Mouse (Mus musculus): ENCODE data around the gene Myo6. TPM values are rescaled to one million over a fixed set of nuclear protein-coding genes. Genes with fewer than 3 reads are reported as not detected.
"Not testable (repeated sequence)": the region's sequence is repeated elsewhere in the genome, so short reads cannot be mapped to it uniquely, and the experiment has no call there.

Myo6 gene
- total RNA-seq, 2 experiments from 2014 or later, result 0.38 to 0.51 TPM

- no peak for ATAC-seq (replicated peaks; ENCODE audit: low FRiP score, poor library complexity, severe bottlenecking)
Observed at GRCm38 (mm10) chr9:80282426-80282825, 117.6 kb downstream of the Myo6 start.

DNA sequence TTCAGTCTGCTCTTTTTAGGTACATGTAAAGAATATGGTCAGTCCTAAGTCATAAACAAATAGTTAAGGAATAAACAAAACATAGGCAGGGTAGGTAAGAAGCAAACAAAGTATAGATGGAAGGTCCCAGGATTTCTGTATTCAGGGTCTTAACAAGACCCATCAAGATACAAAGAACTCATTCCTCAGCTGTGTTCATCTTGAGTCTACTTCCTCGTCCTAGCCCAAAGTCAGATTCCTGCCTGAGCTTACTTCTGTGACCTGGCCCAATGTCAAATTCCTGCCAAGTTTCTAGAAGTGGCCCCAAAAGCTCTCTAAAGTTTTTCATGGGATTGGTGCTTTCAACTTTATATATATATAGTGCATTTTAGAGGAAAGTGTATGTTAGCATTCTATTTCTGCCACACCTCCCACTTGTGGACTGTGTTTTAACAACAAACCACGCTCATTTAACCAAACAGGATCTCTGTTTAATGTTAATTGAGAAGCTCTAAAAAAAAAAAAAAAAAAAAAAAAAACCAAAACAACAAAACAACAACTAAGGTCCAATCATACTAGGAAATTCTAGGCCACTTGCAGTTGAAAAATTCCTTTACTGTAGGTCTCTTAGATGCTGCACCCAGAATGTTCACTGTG lies 119.8 kb downstream of the Myo6 start:
- no peak for ATAC-seq (replicated peaks; ENCODE audit: low FRiP score, poor library complexity, severe bottlenecking)

- ATAC-seq (replicated peaks; ENCODE audit: low FRiP score, poor library complexity, severe bottlenecking), result no peak
Observed at GRCm38 (mm10) chr9:80286845-80287244, 122.0 kb downstream of the Myo6 start.

GRCm38 (mm10) chr9:80293056-80293584 lies 128.3 kb downstream of the Myo6 start:
- no peak for ATAC-seq (replicated peaks; ENCODE audit: low FRiP score, poor library complexity, severe bottlenecking)

GRCm38 (mm10) chr9:80296086-80296485 lies 131.3 kb downstream of the Myo6 start:
- no peak for ATAC-seq (replicated peaks; ENCODE audit: low FRiP score, poor library complexity, severe bottlenecking)

DNA sequence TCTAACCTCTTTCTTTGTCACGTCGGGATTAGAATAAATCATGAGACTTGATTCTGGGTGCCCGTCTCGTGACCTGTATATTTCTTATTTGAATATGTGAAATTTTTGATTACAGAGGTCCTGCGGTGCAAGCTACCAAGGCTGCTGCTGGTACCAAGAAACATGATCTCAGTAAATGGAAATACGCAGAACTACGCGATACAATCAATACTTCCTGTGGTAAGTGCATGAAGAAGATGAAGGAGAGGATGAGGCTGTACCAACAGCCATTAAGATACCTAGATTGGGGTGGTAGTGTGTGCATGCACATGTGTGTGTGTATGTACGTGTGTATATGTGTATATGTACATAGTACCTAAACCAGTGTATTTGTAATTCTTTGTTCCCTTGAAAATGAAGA lies 134.2 kb downstream of the Myo6 start:
- ATAC-seq (replicated peaks; ENCODE audit: low FRiP score, poor library complexity, severe bottlenecking), result no peak

- ATAC-seq (replicated peaks; ENCODE audit: low FRiP score, poor library complexity, severe bottlenecking), result no peak
Observed at GRCm38 (mm10) chr9:80303518-80303917, 138.7 kb downstream of the Myo6 start.

DNA sequence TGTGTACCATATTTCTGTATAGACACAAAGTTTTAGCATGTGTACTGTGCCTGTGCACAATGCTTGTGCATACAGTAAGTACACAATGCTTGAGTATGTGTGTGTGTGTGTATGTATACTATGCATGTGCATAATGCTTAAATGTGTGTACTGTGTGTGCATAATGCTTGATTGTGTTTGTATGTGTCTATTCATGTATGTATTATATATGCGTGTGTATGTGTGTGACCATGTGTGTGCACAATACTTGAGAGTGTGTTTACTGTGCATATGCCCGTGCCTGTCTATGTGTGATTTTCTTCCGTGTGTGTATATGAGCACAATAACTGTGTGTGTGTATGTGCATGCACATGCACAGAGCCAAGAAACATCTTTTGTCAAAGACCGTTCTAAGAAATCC lies 141.6 kb downstream of the Myo6 start:
- ATAC-seq (replicated peaks; ENCODE audit: low FRiP score, poor library complexity, severe bottlenecking), result no peak

DNA sequence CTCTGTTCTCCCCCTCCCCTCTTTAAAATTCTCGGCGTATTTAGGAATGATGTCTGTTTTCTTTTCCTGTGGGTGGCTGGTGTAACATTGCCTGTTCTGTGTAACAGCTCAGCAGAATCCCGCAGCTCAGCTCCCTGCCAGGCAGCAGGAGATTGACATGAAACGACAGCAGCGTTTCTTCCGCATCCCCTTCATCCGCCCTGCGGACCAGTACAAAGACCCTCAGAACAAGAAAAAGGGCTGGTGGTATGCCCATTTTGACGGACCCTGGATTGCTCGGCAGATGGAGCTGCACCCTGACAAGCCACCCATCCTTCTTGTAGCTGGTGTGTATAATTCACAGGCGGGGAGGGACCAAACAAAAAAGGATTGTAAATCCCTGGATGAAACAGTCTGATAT lies 142.0 kb downstream of the Myo6 start:
- no peak for ATAC-seq (replicated peaks; ENCODE audit: low FRiP score, poor library complexity, severe bottlenecking)

- ATAC-seq (replicated peaks; ENCODE audit: low FRiP score, poor library complexity, severe bottlenecking), result no peak
Observed at GRCm38 (mm10) chr9:80307629-80308028, 142.8 kb downstream of the Myo6 start.

GRCm38 (mm10) chr9:80313610-80314009 lies 148.8 kb downstream of the Myo6 start:
- no peak for ATAC-seq (replicated peaks; ENCODE audit: low FRiP score, poor library complexity, severe bottlenecking)

DNA sequence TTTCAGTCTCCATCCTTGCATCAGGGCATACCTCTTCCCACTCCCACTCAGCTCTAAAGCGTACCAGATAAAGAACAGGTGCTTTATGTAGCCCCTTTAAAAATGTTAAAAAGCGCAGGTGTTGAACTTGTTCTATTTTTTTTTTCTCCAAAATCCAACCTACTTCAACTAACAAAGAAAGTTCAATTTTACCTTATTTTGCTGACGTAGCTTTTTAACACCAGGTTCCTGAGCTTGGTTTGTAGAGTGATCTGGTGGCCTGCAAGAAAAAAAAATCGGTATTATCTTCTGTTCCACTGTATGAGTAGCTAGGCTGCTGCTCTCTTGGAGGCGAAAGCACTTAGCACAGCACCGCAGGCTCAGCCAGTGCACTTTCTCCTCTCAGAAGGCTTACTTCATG lies 151.1 kb downstream of the Myo6 start:
- no peak for ATAC-seq (replicated peaks; ENCODE audit: low FRiP score, poor library complexity, severe bottlenecking)

- no peak for ATAC-seq (replicated peaks; ENCODE audit: low FRiP score, poor library complexity, severe bottlenecking)
Observed at GRCm38 (mm10) chr9:80318027-80318426, 153.2 kb downstream of the Myo6 start.

DNA sequence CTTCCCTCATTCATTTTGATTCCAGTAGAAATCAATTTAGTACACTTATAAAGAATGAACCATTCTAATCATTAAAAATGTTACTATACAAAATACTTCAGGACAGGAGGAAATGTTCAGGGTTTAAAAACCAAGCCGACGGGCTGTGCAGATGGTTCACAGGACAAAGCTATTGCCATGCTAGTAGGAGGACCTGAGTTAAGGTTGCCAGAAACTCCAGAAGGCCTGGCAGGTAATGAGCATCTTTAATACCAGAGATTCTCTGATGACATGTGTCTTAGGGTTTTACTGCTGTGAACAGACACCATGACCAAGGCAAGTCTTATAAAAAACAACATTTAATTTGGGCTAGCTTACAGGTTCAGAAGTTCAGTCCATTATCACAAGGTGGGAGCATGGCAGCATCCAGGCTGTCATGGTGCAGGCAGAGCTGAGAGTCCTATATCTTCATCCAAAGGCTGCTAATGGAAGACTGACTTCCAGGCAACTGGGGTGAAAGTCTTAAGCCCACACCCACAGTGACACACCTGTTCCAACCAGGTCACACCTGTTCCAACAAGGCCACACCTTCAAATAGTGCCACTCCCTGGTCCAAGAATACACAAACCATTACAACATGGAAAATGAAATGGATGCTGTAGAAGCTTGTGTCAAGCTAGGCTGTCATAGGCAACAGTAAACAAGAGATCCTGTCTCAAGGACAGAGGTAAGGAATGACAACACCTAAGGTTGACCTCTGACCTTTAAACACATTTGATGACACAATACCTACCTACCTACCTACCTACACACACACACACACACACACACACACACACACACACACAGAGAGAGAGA lies 156.4 kb downstream of the Myo6 start:
- not testable (repeated sequence) for ATAC-seq (replicated peaks; ENCODE audit: low FRiP score, poor library complexity, severe bottlenecking)

DNA sequence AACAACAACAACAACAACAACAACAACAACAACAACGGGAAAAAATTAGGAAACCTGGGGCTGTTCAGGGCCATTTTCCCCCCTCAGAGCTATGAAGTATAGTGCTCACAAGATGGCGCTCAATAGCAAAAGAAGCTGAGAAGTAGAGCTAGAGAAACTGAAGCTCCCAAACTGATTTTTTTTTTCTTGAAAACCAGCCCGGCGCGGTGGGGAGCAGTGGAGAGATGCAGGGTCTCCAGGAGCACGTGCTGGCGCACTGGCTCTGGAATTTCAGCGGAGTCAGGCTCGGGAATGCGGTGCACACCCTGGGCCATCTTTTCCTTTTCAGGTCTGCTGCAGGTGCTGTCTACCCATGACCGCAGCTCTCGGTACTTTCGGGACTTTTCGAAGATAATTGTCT lies 167.3 kb downstream of the Myo6 start:
- ATAC-seq (replicated peaks; ENCODE audit: low FRiP score, poor library complexity, severe bottlenecking), result no peak

DNA sequence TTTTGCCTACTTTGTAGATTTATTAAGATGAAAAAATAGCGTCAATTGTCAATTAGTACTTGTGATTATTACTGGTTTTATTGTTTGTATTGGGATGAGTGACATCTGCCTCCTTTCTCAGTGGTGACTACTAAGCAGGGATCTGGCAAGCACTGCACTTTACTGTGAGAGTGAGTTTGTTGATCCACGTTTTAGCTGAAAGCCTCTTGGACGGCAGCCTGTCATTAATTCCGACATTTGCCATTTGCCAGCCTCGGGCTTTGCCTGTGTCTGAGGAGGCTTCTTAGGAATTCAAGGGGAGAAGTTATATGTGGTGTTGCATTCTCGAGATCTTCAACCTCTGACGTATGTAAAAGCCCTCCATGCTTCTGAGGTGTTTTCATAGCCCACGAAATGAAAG lies 168.6 kb downstream of the Myo6 start:
- ATAC-seq (replicated peaks; ENCODE audit: low FRiP score, poor library complexity, severe bottlenecking), result no peak

GRCm38 (mm10) chr9:80333998-80334605 lies 169.3 kb downstream of the Myo6 start:
- ATAC-seq (replicated peaks; ENCODE audit: low FRiP score, poor library complexity, severe bottlenecking), result no peak

DNA sequence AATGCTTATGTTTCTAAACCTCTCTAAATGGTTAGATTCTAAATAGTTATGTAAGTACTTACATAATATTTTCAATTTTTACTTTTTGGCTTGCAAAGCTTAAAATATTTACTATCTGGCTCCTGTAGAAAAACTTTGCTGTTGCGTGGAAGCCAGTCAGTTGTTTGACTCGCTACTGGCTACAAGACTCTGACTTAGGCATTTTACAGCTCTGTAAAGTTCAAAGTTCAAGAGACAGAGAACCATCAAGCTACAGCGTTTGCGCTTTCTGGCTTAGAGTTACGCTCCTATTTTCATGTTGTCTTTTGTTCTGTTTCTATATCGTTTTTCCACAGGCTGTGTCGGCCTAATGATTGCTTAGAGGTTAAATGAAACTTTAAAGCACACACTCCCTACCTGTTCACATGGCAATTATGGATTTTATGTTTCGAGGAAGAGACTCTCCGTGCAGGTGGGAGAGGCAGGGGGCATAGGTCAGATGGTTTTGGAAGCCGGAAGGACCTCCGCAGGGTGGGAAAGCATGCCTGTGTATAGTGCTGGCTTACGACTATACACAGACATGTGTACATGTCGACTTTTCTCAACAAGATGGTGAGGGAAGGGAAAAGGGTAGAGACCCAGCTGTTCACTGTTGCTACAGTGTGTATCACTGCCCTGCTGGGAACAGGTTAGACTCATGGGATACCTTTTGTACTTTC lies 171.0 kb downstream of the Myo6 start:
- no peak for ATAC-seq (replicated peaks; ENCODE audit: low FRiP score, poor library complexity, severe bottlenecking)

- no peak for ATAC-seq (replicated peaks; ENCODE audit: low FRiP score, poor library complexity, severe bottlenecking)
Observed at GRCm38 (mm10) chr9:80338026-80338425, 173.2 kb downstream of the Myo6 start.

DNA sequence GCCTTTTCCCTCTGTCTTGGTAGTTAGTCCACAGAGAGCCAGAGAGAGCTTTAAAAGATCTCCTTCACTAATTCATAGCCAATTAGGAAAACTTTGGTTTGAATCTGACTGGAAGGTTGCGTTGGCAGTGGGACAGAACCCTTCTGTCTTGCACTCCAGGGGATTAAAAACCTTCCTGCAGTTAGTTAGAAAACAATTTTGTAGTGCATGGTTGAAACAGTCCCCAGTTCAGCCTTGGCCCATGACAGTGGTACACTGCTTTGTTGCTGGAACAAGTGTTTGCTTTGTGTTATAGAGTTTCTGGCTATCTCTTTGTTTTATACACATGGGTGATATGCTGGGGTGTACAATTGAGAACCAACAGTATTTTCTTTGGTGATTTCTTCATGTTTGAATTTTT lies 176.1 kb downstream of the Myo6 start:
- no peak for ATAC-seq (replicated peaks; ENCODE audit: low FRiP score, poor library complexity, severe bottlenecking)

Measured in erythroblast, adult 5-6 weeks (primary cell).